Mouse (Mus musculus) stomach, embryonic 15.5 days (tissue): ENCODE data around the gene Rgl1. TPM values are rescaled to one million over a fixed set of nuclear protein-coding genes. Genes with fewer than 3 reads are reported as not detected.

Experiments
- ATAC-seq: fragments of 200-750 bp; cut with Nextera tagmentation; 2 replicates; pipeline ENCODE4 v1.8.0; 2017; ENCODE audit warnings: low read depth, moderate number of reproducible peaks, moderate TSS enrichment; ENCODE audit not compliant: insufficient read depth, low FRiP score
- H3K27ac ChIP-seq: fragments of 300-500 bp; sonication (generic); 2 replicates; pipeline ENCODE4 v1.5.1; 2015; ENCODE audit warnings: mild to moderate bottlenecking, inconsistent platforms
- H3K27me3 ChIP-seq: fragments of 300-500 bp; sonication (generic); replicated peaks from 2 replicates; pipeline ENCODE4 v1.6.1; 2015; ENCODE audit warnings: inconsistent platforms
- H3K36me3 ChIP-seq: fragments of 300-500 bp; sonication (generic); 2 replicates; pipeline ENCODE4 v1.6.1; 2015; ENCODE audit warnings: inconsistent platforms
- H3K4me1 ChIP-seq: fragments of 300-500 bp; sonication (generic); 2 replicates; pipeline ENCODE4 v1.6.1; 2015; ENCODE audit warnings: inconsistent platforms
- H3K4me2 ChIP-seq: fragments of 300-500 bp; sonication (generic); 2 replicates; pipeline ENCODE4 v1.6.1; 2015; ENCODE audit warnings: mild to moderate bottlenecking, inconsistent platforms
- H3K4me3 ChIP-seq: fragments of 300-500 bp; sonication (generic); replicated peaks from 2 replicates; pipeline ENCODE4 v1.5.1; 2015; ENCODE audit warnings: inconsistent platforms
- H3K9ac ChIP-seq: fragments of 300-500 bp; sonication (generic); 2 replicates; pipeline ENCODE4 v1.6.1; 2015; ENCODE audit warnings: inconsistent platforms
- H3K9me3 ChIP-seq: fragments of 300-500 bp; sonication (generic); 2 replicates; pipeline ENCODE4 v1.6.1; 2016; ENCODE audit warnings: inconsistent platforms
- WGBS: fragments of 180-500 bp; shearing (Covaris S2); methylation state at CpG from one replicate; pipeline ENCODE4 v1.1.7; 2015; 5-methylcytosine and 5-hydroxymethylcytosine counted together
- polyA plus RNA-seq: library from polyadenylated mRNA; unstranded; fragments of >200 nt; fragmentation: Nextera tagmentation; extraction: Ambion mirVana; gene quantifications from 2 replicates; pipeline ENCODE4 v1.2.1, GENCODE M21; 2015

Gene Rgl1
- polyA plus RNA-seq, 1 experiment from 2014 or later: 41.7 TPM

- Histone ChIP-seq H3K36me3 (no peaks in the 10 kb centered on the region), H3K4me1 (peaks cover 11% of the 10 kb centered on the region), H3K9ac (no peak overlapping the region), H3K4me3 (no peak overlapping the region), H3K4me2 (no peak overlapping the region), H3K27ac (no peak overlapping the region), H3K9me3 (no peaks in the 10 kb centered on the region), H3K27me3 (no peaks in the 10 kb centered on the region)
- 79% methylated on average over 5 of the region's 5 CpGs for WGBS
- no peak for ATAC-seq
Measured at GRCm38 (mm10) chr1:152590321-152590720, 175.8 kb downstream of the Rgl1 start.

GRCm38 (mm10) chr1:152589331-152589935 is 176.7 kb downstream of the Rgl1 start:
- whole genome bisulfite sequencing: 21% methylated on average over 9 of the region's 9 CpGs
- Histone ChIP-seq H3K4me2 (peak overlapping the region; percentile 22; the same call in 1 of the 2 replicates), H3K4me1 (peaks cover 11% of the 10 kb centered on the region), H3K4me3 (no peak overlapping the region), H3K27ac (peak overlapping the region; percentile 32), H3K9ac (no peak overlapping the region), H3K9me3 (no peaks in the 10 kb centered on the region), H3K27me3 (no peaks in the 10 kb centered on the region), H3K36me3 (no peaks in the 10 kb centered on the region)
- ATAC-seq: no peak

- Histone ChIP-seq H3K4me1 (peaks cover 11% of the 10 kb centered on the region), H3K9ac (no peak overlapping the region), H3K4me2 (no peak overlapping the region), H3K27me3 (no peaks in the 10 kb centered on the region), H3K27ac (no peak overlapping the region), H3K4me3 (no peak overlapping the region), H3K9me3 (no peaks in the 10 kb centered on the region), H3K36me3 (no peaks in the 10 kb centered on the region)
- no peak for ATAC-seq
- 73% methylated on average over 3 of the region's 3 CpGs for WGBS
Measured at GRCm38 (mm10) chr1:152587431-152587830, 178.7 kb downstream of the Rgl1 start.

- no peaks in the 10 kb centered on the region for H3K9me3 ChIP-seq
- H3K4me3 ChIP-seq: no peak overlapping the region
- H3K36me3 ChIP-seq: no peaks in the 10 kb centered on the region
- H3K4me2 ChIP-seq: no peak overlapping the region
- WGBS: 54% methylated on average over 7 of the region's 7 CpGs
- no peak for ATAC-seq
- H3K4me1 ChIP-seq: peaks cover 7% of the 10 kb centered on the region
- no peak overlapping the region for H3K9ac ChIP-seq
- H3K27me3 ChIP-seq: no peaks in the 10 kb centered on the region
- H3K27ac ChIP-seq: no peak overlapping the region
Measured at GRCm38 (mm10) chr1:152585385-152585984, 180.7 kb downstream of the Rgl1 start.

- Histone ChIP-seq H3K36me3 (no peaks in the 10 kb centered on the region), H3K4me1 (peaks cover 4% of the 10 kb centered on the region), H3K4me2 (no peak overlapping the region), H3K9ac (no peak overlapping the region), H3K27ac (no peak overlapping the region), H3K27me3 (no peaks in the 10 kb centered on the region), H3K9me3 (no peaks in the 10 kb centered on the region), H3K4me3 (no peak overlapping the region)
- 63% methylated on average over 8 of the region's 8 CpGs for WGBS
- ATAC-seq: no peak
Measured at GRCm38 (mm10) chr1:152584933-152585332, 181.2 kb downstream of the Rgl1 start.

- Histone ChIP-seq H3K27me3 (no peaks in the 10 kb centered on the region), H3K4me2 (no peak overlapping the region), H3K27ac (0 out of 2 replicates have a peak overlapping the region, but pooled peaks have one; percentile 41), H3K36me3 (no peaks in the 10 kb centered on the region), H3K9me3 (no peaks in the 10 kb centered on the region), H3K4me3 (no peak overlapping the region), H3K4me1 (peaks cover 12% of the 10 kb centered on the region; the same call in 1 of the 2 replicates), H3K9ac (no peak overlapping the region)
- 64% methylated on average over 13 of the region's 13 CpGs for WGBS
- ATAC-seq: no peak
Measured at GRCm38 (mm10) chr1:152581127-152581905, 184.8 kb downstream of the Rgl1 start.

- H3K9ac ChIP-seq: no peak overlapping the region
- H3K27me3 ChIP-seq: no peaks in the 10 kb centered on the region
- no peak for ATAC-seq
- H3K27ac ChIP-seq: peak overlapping the region; percentile 41; the same call in 1 of the 2 replicates
- H3K36me3 ChIP-seq: no peaks in the 10 kb centered on the region
- no peak overlapping the region for H3K4me3 ChIP-seq
- H3K4me1 ChIP-seq: peaks cover 14% of the 10 kb centered on the region
- 65% methylated on average over 5 of the region's 5 CpGs for WGBS
- H3K4me2 ChIP-seq: no peak overlapping the region
- no peaks in the 10 kb centered on the region for H3K9me3 ChIP-seq
Measured at GRCm38 (mm10) chr1:152578944-152579343, 187.2 kb downstream of the Rgl1 start.

- no peak overlapping the region for H3K9ac ChIP-seq
- H3K36me3 ChIP-seq: no peaks in the 10 kb centered on the region
- no peak overlapping the region for H3K4me2 ChIP-seq
- no peak overlapping the region for H3K4me3 ChIP-seq
- 61% methylated on average over 19 of the region's 19 CpGs for WGBS
- peak overlapping the region; percentile 31; the same call in 1 of the 2 replicates for H3K27ac ChIP-seq
- H3K9me3 ChIP-seq: no peaks in the 10 kb centered on the region
- no peak for ATAC-seq
- no peaks in the 10 kb centered on the region for H3K27me3 ChIP-seq
- H3K4me1 ChIP-seq: peaks cover 20% of the 10 kb centered on the region
Measured at GRCm38 (mm10) chr1:152578108-152578721, 187.9 kb downstream of the Rgl1 start.

- H3K9me3 ChIP-seq: no peaks in the 10 kb centered on the region
- no peaks in the 10 kb centered on the region for H3K36me3 ChIP-seq
- H3K4me3 ChIP-seq: no peak overlapping the region
- ATAC-seq: no peak
- 46% methylated on average over 7 of the region's 7 CpGs for WGBS
- no peak overlapping the region for H3K4me2 ChIP-seq
- H3K4me1 ChIP-seq: peaks cover 24% of the 10 kb centered on the region
- no peaks in the 10 kb centered on the region for H3K27me3 ChIP-seq
- H3K27ac ChIP-seq: no peak overlapping the region
- no peak overlapping the region for H3K9ac ChIP-seq
Measured at GRCm38 (mm10) chr1:152576614-152577144, 189.5 kb downstream of the Rgl1 start.

GRCm38 (mm10) chr1:152575096-152575495 is 191.1 kb downstream of the Rgl1 start:
- no peak overlapping the region for H3K4me2 ChIP-seq
- H3K9ac ChIP-seq: no peak overlapping the region
- no peaks in the 10 kb centered on the region for H3K36me3 ChIP-seq
- peaks cover 24% of the 10 kb centered on the region for H3K4me1 ChIP-seq
- H3K27me3 ChIP-seq: no peaks in the 10 kb centered on the region
- no peaks in the 10 kb centered on the region for H3K9me3 ChIP-seq
- WGBS: 67% methylated on average over 5 of the region's 5 CpGs
- ATAC-seq: no peak
- H3K4me3 ChIP-seq: no peak overlapping the region
- H3K27ac ChIP-seq: no peak overlapping the region

- H3K4me1 ChIP-seq: peaks cover 24% of the 10 kb centered on the region
- ATAC-seq: no peak
- no peak overlapping the region for H3K4me2 ChIP-seq
- no peaks in the 10 kb centered on the region for H3K27me3 ChIP-seq
- H3K27ac ChIP-seq: no peak overlapping the region
- H3K9ac ChIP-seq: no peak overlapping the region
- no peaks in the 10 kb centered on the region for H3K9me3 ChIP-seq
- H3K36me3 ChIP-seq: no peaks in the 10 kb centered on the region
- 65% methylated on average over 8 of the region's 8 CpGs for WGBS
- H3K4me3 ChIP-seq: no peak overlapping the region
Measured at GRCm38 (mm10) chr1:152573470-152574059, 192.6 kb downstream of the Rgl1 start.
